Mouse (Mus musculus): Measurements from ENCODE around the gene Nkapd1.

- TF ChIP-seq CTCF (conservative IDR thresholded peaks at IDR 0.05; ENCODE audit: insufficient read depth, insufficient read length, low read depth, low read length) (no peak), POLR2A (IDR thresholded peaks at IDR 0.05; ENCODE audit: low read depth, low read length) (no peak)
These were observed 43.2 kb upstream of the Nkapd1 start for GRCm38 (mm10) chr9:50660431-50660830.

All from kidney, adult 2 months (tissue).